Mouse (Mus musculus): ENCODE measurements at regions not wholly inside any gene's neighbourhood (a gene's known extent, or its start where the extent isn't known, plus 50 kb on each side); places are given as distances from the start of the nearest gene placed in this dataset.

- TF ChIP-seq CTCF (IDR thresholded peaks at IDR 0.05) (no peak), POLR2A (IDR thresholded peaks at IDR 0.05; ENCODE audit: insufficient read depth, low read depth, low read length) (no peak), EP300 (IDR thresholded peaks at IDR 0.05; ENCODE audit: insufficient read depth, low read depth, low read length) (no peak)
Observed at GRCm38 (mm10) chr8:91884862-91885261, 83.0 kb upstream of the Irx3 start.
